ENCODE assay signal across 9 mouse cellular contexts in the genomic region with DNA sequence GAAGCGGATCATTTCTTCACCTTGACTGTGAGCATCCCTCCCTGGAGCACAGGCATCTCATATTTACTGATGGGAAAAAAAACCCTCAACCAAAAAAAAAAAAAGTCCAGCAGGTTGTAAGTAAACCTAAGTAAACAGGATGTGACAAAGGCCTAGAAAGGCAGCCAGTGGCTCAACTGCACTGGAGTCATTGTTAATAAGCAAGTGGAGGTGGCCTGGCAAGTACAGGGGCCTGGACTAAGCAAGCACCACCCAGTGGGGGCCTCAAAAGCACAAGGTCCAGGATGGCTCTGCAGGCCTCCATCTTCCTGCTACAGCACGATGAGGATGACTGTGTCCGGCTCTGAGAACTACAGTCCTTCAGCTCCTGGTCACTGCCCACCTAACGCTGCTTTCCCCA.
DNase-seq lines count a peak whose midpoint lies in the region; ATAC-seq lines count a peak whose summit lies in the region.
"Had no signal": no experiment of that assay in that cellular context is flagged by ENCODE, and none has a peak within 500 bp of the region (broad histone marks: within the 10 kb centered on the region; RNA-seq: fewer than 3 reads in every experiment).

No protein-coding gene starts in this region.

- H3K4me1 ChIP-seq in heart, embryonic 16.5 days (ENCODE audit: control insufficient read depth, insufficient read depth, low read length), result peaks cover 50% of the 10 kb centered on the region
- H3K4me1 ChIP-seq in forebrain, embryonic 14.5 days (ENCODE audit: control insufficient read depth, insufficient read depth, low read length), result peaks cover 48% of the 10 kb centered on the region
- H3K4me1 ChIP-seq in midbrain, embryonic 13.5 days (replicated peaks), result peaks cover 81% of the 10 kb centered on the region

- WGBS in heart, embryonic 16.5 days, result 70% methylated on average over 4 of the region's 4 CpGs
- 26% methylated on average over 4 of the region's 4 CpGs for WGBS in forebrain, embryonic 14.5 days
- WGBS in midbrain, embryonic 13.5 days, result 56% methylated on average over 4 of the region's 4 CpGs

- no peaks in the 10 kb centered on the region for H3K9me3 ChIP-seq in heart, embryonic 16.5 days (replicated peaks; ENCODE audit: control insufficient read depth, low read length)
- H3K9me3 ChIP-seq in forebrain, embryonic 14.5 days (replicated peaks; ENCODE audit: control insufficient read depth, low read length), result no peaks in the 10 kb centered on the region
- no peaks in the 10 kb centered on the region for H3K9me3 ChIP-seq in midbrain, embryonic 13.5 days
- H3K9me3 ChIP-seq: liver, embryonic 15.5 days had no signal

- no peak for DNase-seq in heart, postnatal 14 days
- DNase-seq in CD4-positive, CD25-positive, alpha-beta regulatory T cell, adult 2 months (ENCODE audit: low read depth, low spot score), result peak; percentile 35
- DNase-seq in forebrain, embryonic 14.5 days (ENCODE audit: low spot score), result no peak
- DNase-seq in retina, postnatal 1 day, result no peak
- no peak for DNase-seq in left cerebral cortex, postnatal 4 days
- no peak for DNase-seq in ovary, postnatal 10 days (ENCODE audit: low spot score)

- H3K27ac ChIP-seq in heart, embryonic 16.5 days (ENCODE audit: low read length), result peak overlapping the region; percentile 43
- H3K27ac ChIP-seq in forebrain, embryonic 14.5 days (ENCODE audit: low read depth, low read length), result peak overlapping the region; percentile 94
- peak overlapping the region; percentile 87 for H3K27ac ChIP-seq in midbrain, embryonic 13.5 days
- H3K27ac ChIP-seq: liver, embryonic 15.5 days had no signal

- H3K36me3 ChIP-seq in heart, embryonic 16.5 days (ENCODE audit: control insufficient read depth, insufficient read depth), result no peaks in the 10 kb centered on the region
- no peaks in the 10 kb centered on the region for H3K36me3 ChIP-seq in forebrain, embryonic 14.5 days (ENCODE audit: control insufficient read depth, insufficient read depth, low read length)
- 0 out of 2 replicates have a peak, but pooled peaks cover 3% of the 10 kb centered on the region for H3K36me3 ChIP-seq in midbrain, embryonic 13.5 days
- H3K36me3 ChIP-seq: liver, embryonic 15.5 days had no signal

- no peak overlapping the region for H3K4me3 ChIP-seq in heart, embryonic 16.5 days (ENCODE audit: low read length)
- no peak overlapping the region for H3K4me3 ChIP-seq in forebrain, embryonic 14.5 days (ENCODE audit: low read depth, low read length)
- H3K4me3 ChIP-seq in midbrain, embryonic 13.5 days (replicated peaks), result no peak overlapping the region
- H3K4me3 ChIP-seq: liver, embryonic 15.5 days had no signal

- H3K4me2 ChIP-seq in heart, embryonic 16.5 days (ENCODE audit: low read depth, low read length), result no peak overlapping the region
- no peak overlapping the region for H3K4me2 ChIP-seq in forebrain, embryonic 14.5 days (ENCODE audit: low read length)
- peak overlapping the region; percentile 16; the same call in 1 of the 2 replicates for H3K4me2 ChIP-seq in midbrain, embryonic 13.5 days (replicated peaks)
- H3K4me2 ChIP-seq: liver, embryonic 15.5 days had no signal

- no peak for ATAC-seq in heart, embryonic 16.5 days (replicated peaks; ENCODE audit: extremely low read depth, insufficient read depth, low FRiP score)
- ATAC-seq in forebrain, embryonic 14.5 days, result peak; percentile 33
- 0 out of 2 replicates have a peak, but pooled peaks have one; percentile 40 for ATAC-seq in midbrain, embryonic 13.5 days

- intact Hi-C loops in heart, postnatal 14 days (cut with DNase I), result no loop called here
- intact Hi-C loops in left cerebral cortex, postnatal 4 days (cut with DNase I), result no loop called here

- H3K27me3 ChIP-seq in heart, embryonic 16.5 days (ENCODE audit: control insufficient read depth, insufficient read depth, low read length), result no peaks in the 10 kb centered on the region
- H3K27me3 ChIP-seq in forebrain, embryonic 14.5 days (replicated peaks; ENCODE audit: control insufficient read depth, insufficient read depth, low read length), result no peaks in the 10 kb centered on the region
- no peaks in the 10 kb centered on the region for H3K27me3 ChIP-seq in midbrain, embryonic 13.5 days
- H3K27me3 ChIP-seq: liver, embryonic 15.5 days had no signal

- no peak overlapping the region for H3K9ac ChIP-seq in heart, embryonic 16.5 days (ENCODE audit: low read length)
- H3K9ac ChIP-seq in forebrain, embryonic 14.5 days (ENCODE audit: low read length), result peak overlapping the region; percentile 45
- no peak overlapping the region for H3K9ac ChIP-seq in midbrain, embryonic 13.5 days (replicated peaks)
- H3K9ac ChIP-seq: liver, embryonic 15.5 days had no signal

Comparison
In these comparisons a context has a peak if more than half of its experiments do, and no peak if none do; other contexts are left out.
1. H3K27ac ChIP-seq: peak in every context shown above with its lines; median percentile 94 in forebrain, embryonic 14.5 days; 87 in midbrain, embryonic 13.5 days; 43 in heart, embryonic 16.5 days.